Mouse (Mus musculus): ENCODE measurements at regions not wholly inside any gene's neighbourhood (a gene's known extent, or its start where the extent isn't known, plus 50 kb on each side); places are given as distances from the start of the nearest gene placed in this dataset.
A peak's percentile ranks its signal among the peaks of the same experiment; 100 is the strongest.

- Histone ChIP-seq H3K36me3 (no peaks in the 10 kb centered on the region), H3K9ac (no peak overlapping the region), H3K9me3 (no peaks in the 10 kb centered on the region; the same call in 1 of the 2 replicates), H3K4me2 (no peak overlapping the region), H3K27ac (no peak overlapping the region), H3K4me1 (replicated peaks) (peaks cover 4% of the 10 kb centered on the region; the same call in 1 of the 2 replicates), H3K27me3 (no peaks in the 10 kb centered on the region), H3K4me3 (no peak overlapping the region)
- WGBS = 94% methylated on average over 8 of the region's 8 CpGs
- ATAC-seq (ENCODE audit: low FRiP score) = no peak
Observed at GRCm38 (mm10) chr7:73088321-73088720, 287.0 kb upstream of the Rgma start.

GRCm38 (mm10) chr7:73091758-73092157, 283.6 kb upstream of the Rgma start:
- Histone ChIP-seq H3K9ac (no peak overlapping the region), H3K27ac (no peak overlapping the region), H3K4me3 (no peak overlapping the region), H3K9me3 (no peaks in the 10 kb centered on the region), H3K27me3 (no peaks in the 10 kb centered on the region), H3K4me2 (no peak overlapping the region), H3K36me3 (no peaks in the 10 kb centered on the region), H3K4me1 (replicated peaks) (peaks cover 4% of the 10 kb centered on the region; the same call in 1 of the 2 replicates)
- ATAC-seq (ENCODE audit: low FRiP score) = no peak
- WGBS = 68% methylated on average over 3 of the region's 3 CpGs

- Histone ChIP-seq H3K27ac (no peak overlapping the region), H3K9me3 (no peaks in the 10 kb centered on the region), H3K4me1 (replicated peaks) (peaks cover 4% of the 10 kb centered on the region; the same call in 1 of the 2 replicates), H3K4me3 (no peak overlapping the region), H3K27me3 (no peaks in the 10 kb centered on the region), H3K9ac (no peak overlapping the region), H3K36me3 (no peaks in the 10 kb centered on the region), H3K4me2 (no peak overlapping the region)
- no peak for ATAC-seq (ENCODE audit: low FRiP score)
- 64% methylated on average over 3 of the region's 3 CpGs for WGBS
Observed at GRCm38 (mm10) chr7:73094059-73094458, 281.2 kb upstream of the Rgma start.

- Histone ChIP-seq H3K4me2 (no peak overlapping the region), H3K36me3 (no peaks in the 10 kb centered on the region), H3K9ac (no peak overlapping the region), H3K27ac (no peak overlapping the region), H3K4me1 (replicated peaks) (peaks cover 4% of the 10 kb centered on the region; the same call in 1 of the 2 replicates), H3K27me3 (0 out of 2 replicates have a peak, but pooled peaks cover 5% of the 10 kb centered on the region), H3K9me3 (no peaks in the 10 kb centered on the region), H3K4me3 (no peak overlapping the region)
- ATAC-seq (ENCODE audit: low FRiP score) = no peak
- 53% methylated on average over 8 of the region's 8 CpGs for WGBS
Observed at GRCm38 (mm10) chr7:73118871-73119270, 256.4 kb upstream of the Rgma start.

- Histone ChIP-seq H3K4me1 (replicated peaks) (peaks cover 8% of the 10 kb centered on the region), H3K9ac (no peak overlapping the region), H3K27ac (no peak overlapping the region), H3K36me3 (no peaks in the 10 kb centered on the region), H3K9me3 (no peaks in the 10 kb centered on the region), H3K4me3 (no peak overlapping the region), H3K4me2 (no peak overlapping the region), H3K27me3 (0 out of 2 replicates have a peak, but pooled peaks cover 5% of the 10 kb centered on the region)
- 82% methylated on average over 9 of the region's 9 CpGs for WGBS
- no peak for ATAC-seq (ENCODE audit: low FRiP score)
Observed at GRCm38 (mm10) chr7:73120276-73120675, 255.0 kb upstream of the Rgma start.

GRCm38 (mm10) chr7:73124976-73125375, 250.3 kb upstream of the Rgma start:
- Histone ChIP-seq H3K9ac (no peak overlapping the region), H3K9me3 (no peaks in the 10 kb centered on the region), H3K27me3 (no peaks in the 10 kb centered on the region), H3K4me3 (no peak overlapping the region), H3K36me3 (no peaks in the 10 kb centered on the region), H3K4me2 (no peak overlapping the region), H3K27ac (no peak overlapping the region), H3K4me1 (replicated peaks) (peaks cover 25% of the 10 kb centered on the region)
- no peak for ATAC-seq (ENCODE audit: low FRiP score)
- WGBS = 60% methylated on average over 2 of the region's 2 CpGs

- Histone ChIP-seq H3K4me3 (no peak overlapping the region), H3K9ac (no peak overlapping the region), H3K9me3 (no peaks in the 10 kb centered on the region), H3K4me2 (no peak overlapping the region), H3K27ac (no peak overlapping the region), H3K27me3 (no peaks in the 10 kb centered on the region), H3K36me3 (no peaks in the 10 kb centered on the region), H3K4me1 (replicated peaks) (peaks cover 25% of the 10 kb centered on the region)
- no peak for ATAC-seq (ENCODE audit: low FRiP score)
- 16% methylated on average over 11 of the region's 11 CpGs for WGBS
Observed at GRCm38 (mm10) chr7:73125864-73126263, 249.4 kb upstream of the Rgma start.

GRCm38 (mm10) chr7:73135786-73136185, 239.5 kb upstream of the Rgma start:
- Histone ChIP-seq H3K4me2 (no peak overlapping the region), H3K4me1 (replicated peaks) (peaks cover 24% of the 10 kb centered on the region), H3K4me3 (no peak overlapping the region), H3K27me3 (0 out of 2 replicates have a peak, but pooled peaks cover 2% of the 10 kb centered on the region), H3K9me3 (no peaks in the 10 kb centered on the region), H3K9ac (no peak overlapping the region), H3K27ac (no peak overlapping the region), H3K36me3 (no peaks in the 10 kb centered on the region)
- 74% methylated on average over 6 of the region's 6 CpGs for WGBS
- ATAC-seq (ENCODE audit: low FRiP score) = no peak

GRCm38 (mm10) chr7:73138269-73138668, 237.0 kb upstream of the Rgma start:
- no peak for ATAC-seq (ENCODE audit: low FRiP score)
- Histone ChIP-seq H3K27ac (no peak overlapping the region), H3K27me3 (0 out of 2 replicates have a peak, but pooled peaks cover 2% of the 10 kb centered on the region), H3K9ac (no peak overlapping the region), H3K9me3 (no peaks in the 10 kb centered on the region), H3K4me3 (no peak overlapping the region), H3K36me3 (no peaks in the 10 kb centered on the region), H3K4me1 (replicated peaks) (peaks cover 41% of the 10 kb centered on the region), H3K4me2 (no peak overlapping the region)
- WGBS = 22% methylated on average over 5 of the region's 5 CpGs

GRCm38 (mm10) chr7:73138861-73139493, 236.3 kb upstream of the Rgma start:
- Histone ChIP-seq H3K36me3 (no peaks in the 10 kb centered on the region), H3K27me3 (0 out of 2 replicates have a peak, but pooled peaks cover 2% of the 10 kb centered on the region), H3K9ac (no peak overlapping the region), H3K27ac (0 out of 2 replicates have a peak overlapping the region, but pooled peaks have one; percentile 18), H3K9me3 (no peaks in the 10 kb centered on the region), H3K4me2 (no peak overlapping the region), H3K4me3 (no peak overlapping the region), H3K4me1 (replicated peaks) (peaks cover 41% of the 10 kb centered on the region)
- whole genome bisulfite sequencing = 3% methylated on average over 8 of the region's 8 CpGs
- 0 out of 2 replicates have a peak, but pooled peaks have one; percentile 34 for ATAC-seq (ENCODE audit: low FRiP score)

- Histone ChIP-seq H3K4me3 (no peak overlapping the region), H3K4me1 (replicated peaks) (peaks cover 41% of the 10 kb centered on the region), H3K27me3 (0 out of 2 replicates have a peak, but pooled peaks cover 2% of the 10 kb centered on the region), H3K9ac (no peak overlapping the region), H3K36me3 (no peaks in the 10 kb centered on the region), H3K9me3 (no peaks in the 10 kb centered on the region), H3K4me2 (no peak overlapping the region), H3K27ac (0 out of 2 replicates have a peak overlapping the region, but pooled peaks have one; percentile 18)
- ATAC-seq (ENCODE audit: low FRiP score) = no peak
- WGBS = 32% methylated on average over 6 of the region's 6 CpGs
Observed at GRCm38 (mm10) chr7:73139901-73140300, 235.4 kb upstream of the Rgma start.

- Histone ChIP-seq H3K4me1 (replicated peaks) (peaks cover 41% of the 10 kb centered on the region), H3K9me3 (no peaks in the 10 kb centered on the region), H3K27ac (no peak overlapping the region), H3K27me3 (0 out of 2 replicates have a peak, but pooled peaks cover 2% of the 10 kb centered on the region), H3K4me2 (no peak overlapping the region), H3K4me3 (no peak overlapping the region), H3K36me3 (no peaks in the 10 kb centered on the region), H3K9ac (no peak overlapping the region)
- ATAC-seq (ENCODE audit: low FRiP score) = 0 out of 2 replicates have a peak, but pooled peaks have one; percentile 57
- WGBS = 6% methylated on average over 5 of the region's 5 CpGs
Observed at GRCm38 (mm10) chr7:73141167-73141566, 234.1 kb upstream of the Rgma start.

- no peaks in the 10 kb centered on the region for H3K36me3 ChIP-seq
- H3K27ac ChIP-seq = no peak overlapping the region
- no peak; the same call in 1 of the 2 replicates for ATAC-seq (ENCODE audit: low FRiP score)
- H3K27me3 ChIP-seq = 0 out of 2 replicates have a peak, but pooled peaks cover 2% of the 10 kb centered on the region
- no peaks in the 10 kb centered on the region for H3K9me3 ChIP-seq
- WGBS = 69% methylated on average over 11 of the region's 11 CpGs
- peaks cover 42% of the 10 kb centered on the region for H3K4me1 ChIP-seq (replicated peaks)
- no peak overlapping the region for H3K4me2 ChIP-seq
- no peak overlapping the region for H3K9ac ChIP-seq
- no peak overlapping the region for H3K4me3 ChIP-seq
Observed at GRCm38 (mm10) chr7:73143902-73144301, 231.4 kb upstream of the Rgma start.

Data from hindbrain, embryonic 13.5 days (tissue).